16 mouse cellular contexts compared by ENCODE assay signal in genomic region chr4:56220531-56220930, GRCm38 (mm10).
DNase-seq lines count a peak whose midpoint lies in the region; ATAC-seq lines count a peak whose summit lies in the region.
"Had no signal": no experiment of that assay in that cellular context is flagged by ENCODE, and none has a peak within 500 bp of the region (broad histone marks: within the 10 kb centered on the region; RNA-seq: fewer than 3 reads in every experiment).

No protein-coding gene starts in this region.

- peak; percentile 73 for ATAC-seq in hindbrain, embryonic 11.5 days (ENCODE audit: low FRiP score)
- ATAC-seq in hindbrain, embryonic 12.5 days (ENCODE audit: low FRiP score), result no peak
- ATAC-seq: intestine, embryonic 15.5 days had no signal

- peak; percentile 27 for DNase-seq in hindbrain, embryonic 11.5 days (ENCODE audit: low spot score)
- DNase-seq in embryo, embryonic 10 days (ENCODE audit: low spot score), result peak; percentile 33
- peak; percentile 4 for DNase-seq in embryo, embryonic 9.5 days (ENCODE audit: extremely low spot score)
- peak; percentile 29 for DNase-seq in lung, postnatal 25 days (ENCODE audit: low spot score)
- DNase-seq in cerebellum, adult 8-10 months, result no peak
- DNase-seq in right cerebral cortex, postnatal 36 days (ENCODE audit: low spot score in 2 of 2), result no peak
- no peak for DNase-seq in left cerebral cortex, adult 8-10 months (ENCODE audit: low spot score in 2 of 2)
- DNase-seq: cerebellum, adult 9-10 months; gastrocnemius, postnatal 14 days; heart, postnatal 10 days; kidney, postnatal 14 days; layer of hippocampus, adult 9-11 months; right cerebral cortex, postnatal 4 days had no signal

- H3K9me3 ChIP-seq in hindbrain, embryonic 11.5 days (ENCODE audit: control insufficient read depth, low read length), result no peaks in the 10 kb centered on the region
- no peaks in the 10 kb centered on the region for H3K9me3 ChIP-seq in hindbrain, embryonic 12.5 days (replicated peaks)
- H3K9me3 ChIP-seq: intestine, embryonic 15.5 days; lung, embryonic 15.5 days had no signal

- H3K27me3 ChIP-seq in hindbrain, embryonic 11.5 days (ENCODE audit: control insufficient read depth, insufficient read depth, low read length), result no peaks in the 10 kb centered on the region
- no peaks in the 10 kb centered on the region for H3K27me3 ChIP-seq in hindbrain, embryonic 12.5 days
- H3K27me3 ChIP-seq: intestine, embryonic 15.5 days; lung, embryonic 15.5 days had no signal

- H3K4me2 ChIP-seq in hindbrain, embryonic 11.5 days (replicated peaks; ENCODE audit: low read depth, low read length), result no peak overlapping the region
- no peak overlapping the region for H3K4me2 ChIP-seq in hindbrain, embryonic 12.5 days (replicated peaks)
- H3K4me2 ChIP-seq: intestine, embryonic 15.5 days; lung, embryonic 15.5 days had no signal

- H3K27ac ChIP-seq in hindbrain, embryonic 11.5 days (ENCODE audit: low read depth, low read length), result no peak overlapping the region
- no peak overlapping the region for H3K27ac ChIP-seq in hindbrain, embryonic 12.5 days
- H3K27ac ChIP-seq: intestine, embryonic 15.5 days; lung, embryonic 15.5 days had no signal

- H3K36me3 ChIP-seq in hindbrain, embryonic 11.5 days (ENCODE audit: control insufficient read depth, insufficient read depth, low read length), result no peaks in the 10 kb centered on the region
- H3K36me3 ChIP-seq in hindbrain, embryonic 12.5 days, result no peaks in the 10 kb centered on the region
- H3K36me3 ChIP-seq: intestine, embryonic 15.5 days; lung, embryonic 15.5 days had no signal

- no peaks in the 10 kb centered on the region for H3K4me1 ChIP-seq in hindbrain, embryonic 11.5 days (replicated peaks; ENCODE audit: control insufficient read depth, insufficient read depth, low read length)
- peaks cover 18% of the 10 kb centered on the region for H3K4me1 ChIP-seq in hindbrain, embryonic 12.5 days

- no peak overlapping the region for H3K4me3 ChIP-seq in hindbrain, embryonic 11.5 days (ENCODE audit: low read depth, low read length)
- H3K4me3 ChIP-seq in hindbrain, embryonic 12.5 days, result no peak overlapping the region
- H3K4me3 ChIP-seq: intestine, embryonic 15.5 days; lung, embryonic 15.5 days had no signal

- no peak overlapping the region for H3K9ac ChIP-seq in hindbrain, embryonic 11.5 days (ENCODE audit: low read depth, low read length)
- H3K9ac ChIP-seq in hindbrain, embryonic 12.5 days, result no peak overlapping the region
- H3K9ac ChIP-seq: intestine, embryonic 15.5 days; lung, embryonic 15.5 days had no signal

- WGBS in hindbrain, embryonic 11.5 days, result 42% methylated on average over 8 of the region's 8 CpGs
- 33% methylated on average over 8 of the region's 8 CpGs for WGBS in hindbrain, embryonic 12.5 days

Comparison
In these comparisons a context has a peak if more than half of its experiments do, and no peak if none do; other contexts are left out.
1. DNase-seq: peak in hindbrain, embryonic 11.5 days (single experiment), embryo, embryonic 10 days (single experiment), embryo, embryonic 9.5 days (single experiment) and lung, postnatal 25 days (single experiment); none in cerebellum, adult 8-10 months (single experiment), right cerebral cortex, postnatal 36 days (0 of 2) and left cerebral cortex, adult 8-10 months (0 of 2).